Mouse (Mus musculus) olfactory bulb, adult 2 months (tissue): ENCODE results near the gene Tbx4. TPM values are rescaled to one million over a fixed set of nuclear protein-coding genes. Genes with fewer than 3 reads are reported as not detected.

Experiments used
- H3K27ac ChIP-seq: fragments of 200-500 bp; 2 replicates; pipeline ENCODE4 v1.5.1; 2012; ENCODE audit warnings: low read depth, low read length; ENCODE audit not compliant: insufficient read depth
- H3K4me1 ChIP-seq: fragments of 200-500 bp; 2 replicates; pipeline ENCODE4 v1.6.1; 2012; ENCODE audit warnings: low read length; ENCODE audit not compliant: control insufficient read depth, insufficient read depth
- H3K4me3 ChIP-seq: fragments of 200-500 bp; 2 replicates; pipeline ENCODE4 v1.5.1; 2012; ENCODE audit warnings: mild to moderate bottlenecking, low read depth, low read length, moderate library complexity; ENCODE audit not compliant: insufficient read depth
- CTCF ChIP-seq: fragments of 200-500 bp; IDR thresholded peaks from 2 replicates; pipeline ENCODE4 v1.5.1; 2012; ENCODE audit warnings: low read depth, mild to moderate bottlenecking, low read length, moderate library complexity; ENCODE audit not compliant: insufficient read depth
- POLR2A ChIP-seq: fragments of 200-500 bp; IDR thresholded peaks from 2 replicates; pipeline ENCODE4 v1.6.1; 2012; ENCODE audit warnings: mild to moderate bottlenecking, low read depth, low read length, moderate library complexity; ENCODE audit not compliant: insufficient read depth
- WGBS: fragments of 180-500 bp; shearing (Covaris S2); methylation state at CpG from one replicate; pipeline ENCODE4 v1.1.7; 2018; 5-methylcytosine and 5-hydroxymethylcytosine counted together
- polyA plus RNA-seq: library from polyadenylated mRNA; stranded (reverse); fragments of >200 nt; gene quantifications from 2 replicates; pipeline ENCODE4 v1.2.4, GENCODE M21; 2012; ENCODE audit warnings: low replicate concordance; ENCODE audit not compliant: missing spikeins, insufficient read depth, insufficient read length

Gene Tbx4
- polyA plus RNA-seq, 1 experiment = not detected

GRCm38 (mm10) chr11:85894136-85894530, 7.9 kb downstream of the Tbx4 start:
- WGBS = 37% methylated on average over 3 of the region's 3 CpGs

DNA sequence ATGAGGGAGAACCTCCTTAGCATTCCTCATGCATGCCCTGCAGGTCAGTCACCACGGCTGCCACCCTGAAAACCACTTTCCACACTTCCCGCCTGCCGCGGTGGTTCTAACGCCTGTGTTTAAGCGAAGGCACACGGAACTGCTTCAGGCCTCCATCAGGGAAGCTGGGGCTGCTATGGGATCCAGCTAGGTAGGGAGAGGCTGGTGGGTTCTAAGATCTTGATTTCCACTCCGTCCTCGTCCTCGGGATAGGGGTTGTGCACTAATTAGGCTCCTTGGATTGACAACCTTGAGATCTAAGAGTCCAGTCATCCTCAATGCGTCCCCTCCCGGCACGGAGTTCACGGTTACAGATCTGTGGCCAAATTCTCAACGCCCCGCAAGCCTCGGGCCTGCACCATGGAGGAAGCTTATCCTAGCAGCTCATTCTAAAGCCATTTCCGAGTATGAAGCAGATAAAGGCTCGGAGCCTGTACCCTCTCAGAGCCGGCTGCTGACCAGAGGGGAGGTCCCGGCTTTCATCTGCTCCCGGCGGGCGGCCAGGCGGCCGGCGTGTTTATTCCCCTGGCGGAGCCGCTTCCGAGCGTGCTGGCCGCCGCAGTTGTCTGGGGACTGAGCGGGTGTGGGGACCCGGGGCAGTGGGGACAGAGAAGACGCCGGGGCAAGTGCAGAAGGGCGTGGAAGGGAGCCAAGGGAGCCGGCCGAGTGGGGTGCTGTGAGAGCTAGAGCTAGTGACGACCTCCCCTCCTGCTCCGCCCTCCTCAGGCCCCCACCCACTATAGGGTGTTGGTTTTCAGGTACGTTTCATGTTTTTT, 8.7 kb downstream of the Tbx4 start:
- Histone ChIP-seq H3K27ac (no peak overlapping the region), H3K4me1 (0 out of 2 replicates have a peak, but pooled peaks cover 7% of the 10 kb centered on the region), H3K4me3 (no peak overlapping the region)
- no peak for TF ChIP-seq CTCF
- TF ChIP-seq POLR2A = no peak
- WGBS = 10% methylated on average over 43 of the region's 43 CpGs

More at GRCm38 (mm10) chr11:85894136-85894530, 7.9 kb downstream of the Tbx4 start:
- Histone ChIP-seq H3K4me3 (no peak overlapping the region), H3K4me1 (0 out of 2 replicates have a peak, but pooled peaks cover 7% of the 10 kb centered on the region), H3K27ac (no peak overlapping the region)
- TF ChIP-seq CTCF (no peak), POLR2A (no peak)

DNA sequence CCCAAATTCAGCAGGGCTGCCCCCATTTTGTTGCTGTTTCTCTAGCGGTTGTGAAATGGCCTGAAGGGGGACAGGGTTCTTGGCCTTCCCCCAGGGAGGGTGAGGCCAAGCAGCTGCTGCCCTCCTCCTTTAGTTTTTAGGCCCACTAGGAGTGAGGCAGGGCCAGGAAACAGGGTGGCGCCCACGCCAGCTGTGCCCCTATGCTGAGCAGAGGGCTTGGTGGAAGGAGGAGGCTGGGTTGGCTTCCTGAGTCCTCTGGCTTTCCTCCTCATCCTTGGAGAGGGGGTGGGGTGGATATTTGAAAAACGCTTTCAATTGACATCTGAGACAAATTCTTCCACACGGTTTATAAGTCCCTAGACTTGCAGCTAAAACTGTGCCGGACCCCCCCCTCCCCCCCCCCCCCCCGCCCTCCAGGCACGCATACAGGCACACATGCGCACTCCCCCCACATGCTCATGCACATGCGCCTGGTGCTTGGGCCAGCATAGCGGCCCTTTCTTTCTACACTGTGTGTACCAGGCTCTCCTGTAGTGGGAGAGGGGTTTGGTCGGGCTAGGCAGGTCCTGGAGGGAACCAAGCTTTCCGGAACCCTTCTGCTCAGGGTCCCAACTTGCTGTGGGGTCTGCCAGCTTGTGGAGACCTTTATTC, 10.2 kb downstream of the Tbx4 start:
- Histone ChIP-seq H3K4me3 (no peak overlapping the region), H3K27ac (no peak overlapping the region), H3K4me1 (0 out of 2 replicates have a peak, but pooled peaks cover 7% of the 10 kb centered on the region)
- 58% methylated on average over 13 of the region's 13 CpGs for WGBS
- TF ChIP-seq CTCF (no peak), POLR2A (no peak)

- no peak overlapping the region for H3K27ac ChIP-seq
- H3K4me1 ChIP-seq = no peaks in the 10 kb centered on the region
- H3K4me3 ChIP-seq = no peak overlapping the region
- TF ChIP-seq CTCF = no peak
These were observed 14.1 kb downstream of the Tbx4 start for GRCm38 (mm10) chr11:85900291-85900690.

DNA sequence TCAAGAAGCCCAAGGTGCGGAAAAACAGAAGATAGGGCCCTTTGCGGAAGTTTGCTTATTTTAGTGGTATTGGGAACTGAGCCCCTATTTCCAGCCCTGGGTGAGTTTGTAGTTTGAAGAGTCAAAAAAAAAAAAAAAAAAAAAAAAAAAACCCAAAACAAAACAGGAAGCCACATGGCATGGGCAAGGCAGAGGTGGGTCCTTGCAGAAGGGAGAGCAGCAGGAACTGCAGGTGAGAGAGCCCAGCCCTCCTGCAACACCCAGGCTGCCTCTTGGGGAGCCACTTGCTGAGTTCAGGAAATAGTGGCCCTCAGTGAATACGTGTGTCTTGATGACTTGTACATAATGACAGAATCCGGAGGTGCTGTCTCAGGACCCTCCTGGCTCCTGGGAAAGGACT, 23.3 kb downstream of the Tbx4 start:
- H3K4me1 ChIP-seq = no peaks in the 10 kb centered on the region
- H3K4me3 ChIP-seq = no peak overlapping the region
- no peak overlapping the region for H3K27ac ChIP-seq
- 88% methylated on average over 4 of the region's 4 CpGs for WGBS
- no peak for TF ChIP-seq CTCF
- TF ChIP-seq POLR2A = no peak

GRCm38 (mm10) chr11:85910133-85910532, 23.9 kb downstream of the Tbx4 start:
- 54% methylated on average over 10 of the region's 10 CpGs for WGBS
- Histone ChIP-seq H3K4me3 (no peak overlapping the region), H3K4me1 (no peaks in the 10 kb centered on the region), H3K27ac (no peak overlapping the region)
- TF ChIP-seq CTCF = no peak
- TF ChIP-seq POLR2A = no peak

DNA sequence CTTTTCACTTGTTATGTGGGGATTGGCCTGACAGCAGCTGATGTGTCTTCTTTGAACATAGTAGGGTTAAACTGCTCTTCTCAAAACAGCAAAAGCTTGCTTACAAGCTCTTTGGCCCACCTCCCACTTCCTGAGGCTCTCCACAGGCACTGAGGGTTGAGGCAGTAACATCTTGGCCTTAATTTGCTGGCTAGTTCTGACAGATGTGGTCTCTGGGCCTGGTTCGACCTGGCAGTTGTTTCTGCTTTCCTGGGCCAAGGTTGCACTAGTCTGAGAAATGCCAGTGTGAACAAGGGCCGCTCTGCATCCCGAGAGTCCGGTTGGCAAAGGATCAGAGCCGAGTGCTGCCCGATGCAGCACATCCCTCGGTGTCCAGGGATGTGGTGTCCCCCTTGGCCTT, 27.3 kb downstream of the Tbx4 start:
- H3K27ac ChIP-seq = no peak overlapping the region
- no peak for TF ChIP-seq POLR2A
- TF ChIP-seq CTCF = no peak
- H3K4me3 ChIP-seq = no peak overlapping the region
- no peaks in the 10 kb centered on the region for H3K4me1 ChIP-seq
- 82% methylated on average over 7 of the region's 7 CpGs for WGBS

GRCm38 (mm10) chr11:85917091-85917992, 31.1 kb downstream of the Tbx4 start:
- Histone ChIP-seq H3K4me3 (no peak overlapping the region), H3K4me1 (no peaks in the 10 kb centered on the region), H3K27ac (no peak overlapping the region)
- no peak for TF ChIP-seq CTCF
- TF ChIP-seq POLR2A = no peak
- 80% methylated on average over 12 of the region's 12 CpGs for WGBS
